Mouse (Mus musculus): ENCODE results near the gene Tmem107. TPM values are rescaled to one million over a fixed set of nuclear protein-coding genes. Genes with fewer than 3 reads are reported as not detected.

Tmem107 gene
- total RNA-seq, 1 experiment: 38.8 TPM

- DNase-seq (ENCODE audit: low read depth, low spot score): no peak
- H3K4me1 ChIP-seq (ENCODE audit: control insufficient read depth in 2 of 2, insufficient read depth in 2 of 2, low read length in 2 of 2, poor library complexity in 1 of 2): peaks cover 0 to 13% of the 10 kb centered on the region in 2 experiments; a peak in 2 of 4 replicates
- H3K9ac ChIP-seq (ENCODE audit: insufficient read depth, low read depth, low read length, poor library complexity, severe bottlenecking): no peak overlapping the region
- no peak overlapping the region for H3K4me3 ChIP-seq (ENCODE audit: insufficient read depth in 1 of 2, low read depth in 1 of 2, low read length in 2 of 2, poor library complexity in 1 of 2, severe bottlenecking in 1 of 2)
- no peak for TF ChIP-seq HCFC1 (IDR thresholded peaks at IDR 0.05; ENCODE audit: borderline replicate concordance, insufficient read depth, low read length)
- no peaks in the 10 kb centered on the region for H3K36me3 ChIP-seq (ENCODE audit: control insufficient read depth, insufficient read depth, low read length, poor library complexity, severe bottlenecking)
- in situ Hi-C loops (cut with MboI; ENCODE audit: low sequenced_read_pairs in 2 of 2, unreplicated experiment in 2 of 2): no loop called here
- no peaks in the 10 kb centered on the region for H3K9me3 ChIP-seq (ENCODE audit: control insufficient read depth, insufficient read depth, low read depth, low read length)
- no peak overlapping the region for H3K27ac ChIP-seq (ENCODE audit: insufficient read depth, low read depth, low read length, poor library complexity, severe bottlenecking)
Observed at GRCm38 (mm10) chr11:69074776-69075069, 4.1 kb downstream of the Tmem107 start.

DNA sequence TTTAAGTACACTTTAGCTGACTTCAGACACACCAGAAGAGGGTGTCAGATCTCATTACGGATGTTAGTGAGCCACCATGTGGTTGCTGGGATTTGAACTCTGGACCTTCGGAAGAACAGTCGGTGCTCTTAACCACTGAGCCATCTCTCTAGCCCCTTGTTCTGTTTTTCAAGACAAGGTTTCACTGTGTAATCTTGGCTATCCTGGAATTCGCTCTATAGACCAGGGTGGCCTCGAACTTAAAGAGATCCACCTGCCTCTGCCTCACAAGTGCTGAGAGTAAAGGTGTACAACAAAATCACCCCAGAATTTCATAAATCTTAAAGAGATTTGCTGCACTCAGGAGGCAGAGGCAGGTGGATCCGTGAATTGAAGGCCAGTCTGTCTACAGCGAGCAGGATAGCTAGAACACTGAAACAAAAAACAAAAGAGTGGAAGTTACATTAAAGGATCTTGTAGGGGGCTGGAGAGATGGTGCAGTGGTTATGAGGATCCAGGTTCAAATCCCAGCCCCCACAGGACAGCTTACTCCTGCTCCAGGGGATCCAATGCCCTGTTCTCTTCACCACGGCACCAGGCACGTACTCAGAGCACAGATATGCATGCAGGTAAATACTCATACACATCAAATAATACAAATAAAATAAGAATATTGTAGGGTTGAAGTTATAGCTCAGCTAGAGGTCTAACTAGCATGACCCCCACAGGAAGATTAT lies 5.3 kb downstream of the Tmem107 start:
- no peaks in the 10 kb centered on the region for H3K9me3 ChIP-seq (ENCODE audit: control insufficient read depth, insufficient read depth, low read depth, low read length)
- H3K4me1 ChIP-seq (ENCODE audit: control insufficient read depth in 2 of 2, insufficient read depth in 2 of 2, low read length in 2 of 2, poor library complexity in 1 of 2): peaks cover 0 to 15% of the 10 kb centered on the region in 2 experiments; a peak in 2 of 4 replicates
- no peak overlapping the region for H3K9ac ChIP-seq (ENCODE audit: insufficient read depth, low read depth, low read length, poor library complexity, severe bottlenecking)
- no peaks in the 10 kb centered on the region for H3K36me3 ChIP-seq (ENCODE audit: control insufficient read depth, insufficient read depth, low read length, poor library complexity, severe bottlenecking)
- peak; percentile 78 for DNase-seq (ENCODE audit: low read depth, low spot score)
- H3K27ac ChIP-seq (ENCODE audit: insufficient read depth, low read depth, low read length, poor library complexity, severe bottlenecking): no peak overlapping the region
- in situ Hi-C loops (cut with MboI; ENCODE audit: low sequenced_read_pairs in 2 of 2, unreplicated experiment in 2 of 2): no loop called here
- no peak overlapping the region for H3K4me3 ChIP-seq (ENCODE audit: insufficient read depth in 1 of 2, low read depth in 1 of 2, low read length in 2 of 2, poor library complexity in 1 of 2, severe bottlenecking in 1 of 2)
- no peak for TF ChIP-seq ZC3H11A (IDR thresholded peaks at IDR 0.05; ENCODE audit: borderline replicate concordance, low read depth, low read length)
- no peak for TF ChIP-seq HCFC1 (IDR thresholded peaks at IDR 0.05; ENCODE audit: borderline replicate concordance, insufficient read depth, low read length)
- no peak for TF ChIP-seq CHD2 (IDR thresholded peaks at IDR 0.05; ENCODE audit: low read depth, low read length)
- no peak for TF ChIP-seq MAFK (IDR thresholded peaks at IDR 0.05; ENCODE audit: insufficient read depth, low read depth, low read length)
- TF ChIP-seq ZNF384 (IDR thresholded peaks at IDR 0.05; ENCODE audit: low read depth, low read length): no peak

DNA sequence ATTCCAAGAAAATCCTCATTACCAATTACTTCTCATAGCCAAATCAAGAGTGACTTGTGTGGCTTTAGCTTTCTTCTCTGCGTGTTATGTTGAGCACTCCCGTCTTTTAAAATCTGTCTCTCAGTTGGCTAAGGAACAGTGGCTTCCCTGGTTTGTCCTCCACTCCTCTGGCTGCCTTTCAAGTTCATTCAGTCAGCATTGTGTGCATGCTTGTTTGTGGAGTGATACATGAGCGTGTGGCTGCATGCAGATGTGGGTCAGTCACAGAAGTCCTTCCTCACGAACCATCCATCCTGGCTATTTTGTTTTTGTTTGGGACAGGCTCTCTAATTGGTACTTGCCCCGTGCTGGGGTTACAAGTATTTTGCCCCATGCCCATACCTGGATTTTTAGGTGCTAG lies 6.0 kb downstream of the Tmem107 start:
- no peak for TF ChIP-seq ZNF384 (IDR thresholded peaks at IDR 0.05; ENCODE audit: low read depth, low read length)
- no peak for TF ChIP-seq CHD2 (IDR thresholded peaks at IDR 0.05; ENCODE audit: low read depth, low read length)
- TF ChIP-seq HCFC1 (IDR thresholded peaks at IDR 0.05; ENCODE audit: borderline replicate concordance, insufficient read depth, low read length): no peak
- no peak for TF ChIP-seq ZC3H11A (IDR thresholded peaks at IDR 0.05; ENCODE audit: borderline replicate concordance, low read depth, low read length)
- TF ChIP-seq MAFK (IDR thresholded peaks at IDR 0.05; ENCODE audit: insufficient read depth, low read depth, low read length): no peak
- no peak for DNase-seq (ENCODE audit: low read depth, low spot score)
- H3K4me3 ChIP-seq (ENCODE audit: insufficient read depth in 1 of 2, low read depth in 1 of 2, low read length in 2 of 2, poor library complexity in 1 of 2, severe bottlenecking in 1 of 2): no peak overlapping the region
- in situ Hi-C loops (cut with MboI; ENCODE audit: low sequenced_read_pairs in 2 of 2, unreplicated experiment in 2 of 2): no loop called here
- H3K27ac ChIP-seq (ENCODE audit: insufficient read depth, low read depth, low read length, poor library complexity, severe bottlenecking): no peak overlapping the region
- no peak overlapping the region for H3K9ac ChIP-seq (ENCODE audit: insufficient read depth, low read depth, low read length, poor library complexity, severe bottlenecking)
- no peaks in the 10 kb centered on the region for H3K36me3 ChIP-seq (ENCODE audit: control insufficient read depth, insufficient read depth, low read length, poor library complexity, severe bottlenecking)
- H3K9me3 ChIP-seq (ENCODE audit: control insufficient read depth, insufficient read depth, low read depth, low read length): no peaks in the 10 kb centered on the region
- H3K4me1 ChIP-seq (ENCODE audit: control insufficient read depth in 2 of 2, insufficient read depth in 2 of 2, low read length in 2 of 2, poor library complexity in 1 of 2): peaks cover 0 to 15% of the 10 kb centered on the region in 2 experiments; a peak in 2 of 4 replicates

GRCm38 (mm10) chr11:69077316-69077715 lies 6.7 kb downstream of the Tmem107 start:
- H3K27ac ChIP-seq (ENCODE audit: insufficient read depth, low read depth, low read length, poor library complexity, severe bottlenecking): no peak overlapping the region
- peaks cover 0 to 14% of the 10 kb centered on the region in 2 experiments; a peak in 2 of 4 replicates for H3K4me1 ChIP-seq (ENCODE audit: control insufficient read depth in 2 of 2, insufficient read depth in 2 of 2, low read length in 2 of 2, poor library complexity in 1 of 2)
- no peak overlapping the region for H3K9ac ChIP-seq (ENCODE audit: insufficient read depth, low read depth, low read length, poor library complexity, severe bottlenecking)
- H3K4me3 ChIP-seq (ENCODE audit: insufficient read depth in 1 of 2, low read depth in 1 of 2, low read length in 2 of 2, poor library complexity in 1 of 2, severe bottlenecking in 1 of 2): no peak overlapping the region
- DNase-seq (ENCODE audit: low read depth, low spot score): no peak
- H3K36me3 ChIP-seq (ENCODE audit: control insufficient read depth, insufficient read depth, low read length, poor library complexity, severe bottlenecking): no peaks in the 10 kb centered on the region
- no peaks in the 10 kb centered on the region for H3K9me3 ChIP-seq (ENCODE audit: control insufficient read depth, insufficient read depth, low read depth, low read length)
- TF ChIP-seq MAFK (IDR thresholded peaks at IDR 0.05; ENCODE audit: insufficient read depth, low read depth, low read length) (no peak), ZC3H11A (IDR thresholded peaks at IDR 0.05; ENCODE audit: borderline replicate concordance, low read depth, low read length) (no peak), HCFC1 (IDR thresholded peaks at IDR 0.05; ENCODE audit: borderline replicate concordance, insufficient read depth, low read length) (no peak), ZNF384 (IDR thresholded peaks at IDR 0.05; ENCODE audit: low read depth, low read length) (no peak), CHD2 (IDR thresholded peaks at IDR 0.05; ENCODE audit: low read depth, low read length) (no peak)
- in situ Hi-C loops (cut with MboI; ENCODE audit: low sequenced_read_pairs in 2 of 2, unreplicated experiment in 2 of 2): no loop called here

- DNase-seq (ENCODE audit: low read depth, low spot score): no peak
Observed at GRCm38 (mm10) chr11:69078041-69078440, 7.4 kb downstream of the Tmem107 start.

More at GRCm38 (mm10) chr11:69078041-69078440, 7.4 kb downstream of the Tmem107 start:
- H3K4me1 ChIP-seq (ENCODE audit: control insufficient read depth in 2 of 2, insufficient read depth in 2 of 2, low read length in 2 of 2, poor library complexity in 1 of 2): peaks cover 0 to 12% of the 10 kb centered on the region in 2 experiments; a peak in 2 of 4 replicates
- TF ChIP-seq CHD2 (IDR thresholded peaks at IDR 0.05; ENCODE audit: low read depth, low read length): no peak
- no peak for TF ChIP-seq MAFK (IDR thresholded peaks at IDR 0.05; ENCODE audit: insufficient read depth, low read depth, low read length)
- TF ChIP-seq ZC3H11A (IDR thresholded peaks at IDR 0.05; ENCODE audit: borderline replicate concordance, low read depth, low read length): no peak
- TF ChIP-seq ZNF384 (IDR thresholded peaks at IDR 0.05; ENCODE audit: low read depth, low read length): no peak
- TF ChIP-seq HCFC1 (IDR thresholded peaks at IDR 0.05; ENCODE audit: borderline replicate concordance, insufficient read depth, low read length): no peak
- no peaks in the 10 kb centered on the region for H3K36me3 ChIP-seq (ENCODE audit: control insufficient read depth, insufficient read depth, low read length, poor library complexity, severe bottlenecking)
- H3K9ac ChIP-seq (ENCODE audit: insufficient read depth, low read depth, low read length, poor library complexity, severe bottlenecking): no peak overlapping the region
- in situ Hi-C loops (cut with MboI; ENCODE audit: low sequenced_read_pairs in 2 of 2, unreplicated experiment in 2 of 2): no loop called here
- H3K9me3 ChIP-seq (ENCODE audit: control insufficient read depth, insufficient read depth, low read depth, low read length): no peaks in the 10 kb centered on the region
- H3K4me3 ChIP-seq (ENCODE audit: insufficient read depth in 1 of 2, low read depth in 1 of 2, low read length in 2 of 2, poor library complexity in 1 of 2, severe bottlenecking in 1 of 2): no peak overlapping the region
- H3K27ac ChIP-seq (ENCODE audit: insufficient read depth, low read depth, low read length, poor library complexity, severe bottlenecking): no peak overlapping the region
